Mouse (Mus musculus) thymus, adult 2 months (tissue): ENCODE data around the gene Gm28308.

Source experiments
- CTCF ChIP-seq: fragments of 200-500 bp; IDR thresholded peaks from 2 replicates; pipeline ENCODE4 v1.5.1; 2012; ENCODE audit warnings: mild to moderate bottlenecking, control low read depth, low read length, moderate library complexity, borderline replicate concordance; ENCODE audit not compliant: control insufficient read depth, poor library complexity, insufficient read depth; ENCODE audit errors: extremely low read depth
- POLR2A ChIP-seq: fragments of 200-500 bp; IDR thresholded peaks from 2 replicates; pipeline ENCODE4 v1.6.1; 2012; ENCODE audit warnings: mild to moderate bottlenecking, low read length, control low read depth, moderate library complexity; ENCODE audit not compliant: control insufficient read depth, poor library complexity, insufficient read depth; ENCODE audit errors: extremely low read depth

DNA sequence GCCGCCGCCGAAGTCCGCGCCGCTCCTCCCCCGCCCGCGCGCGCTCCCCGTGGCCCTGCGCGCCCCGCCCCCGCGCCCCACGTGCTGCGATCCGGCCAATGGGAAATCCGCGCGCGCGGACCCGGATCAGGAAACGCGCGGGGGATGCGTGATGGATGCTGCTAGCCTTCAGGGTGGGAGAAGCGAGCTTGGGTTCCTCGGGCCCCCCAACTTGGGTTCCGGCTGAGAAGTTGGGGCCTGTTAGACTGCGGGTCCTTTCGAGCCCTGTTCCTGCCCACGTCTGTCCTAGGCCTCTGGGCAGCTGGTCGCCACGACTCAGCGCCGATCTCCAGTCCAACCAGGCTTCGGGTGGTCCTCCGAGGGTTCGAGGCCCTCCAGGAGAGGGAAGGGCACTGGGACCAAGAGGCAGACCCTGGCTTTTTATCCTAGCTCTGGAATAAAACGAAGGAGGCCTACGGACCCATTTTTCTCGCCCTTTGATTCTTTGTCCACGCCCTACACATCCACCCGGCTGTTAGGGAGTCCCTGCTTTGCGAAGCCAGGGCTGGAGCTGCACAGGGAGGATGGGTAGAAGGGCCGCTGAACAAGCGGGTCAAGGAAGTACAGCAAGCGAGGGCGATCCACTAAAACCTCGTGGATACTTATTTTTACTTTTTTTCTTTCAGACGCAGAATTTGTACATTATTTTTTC lies 21.1 kb downstream of the Gm28308 start:
- no peak for TF ChIP-seq CTCF
- peak; percentile 55; the same call in 1 of the 2 replicates for TF ChIP-seq POLR2A
